Mouse (Mus musculus) megakaryocyte, embryonic 14.5 days (primary cell): ENCODE data around the gene Shank3.

Experiments
- FLI1 ChIP-seq: IDR thresholded peaks from 2 replicates; pipeline ENCODE4 v1.6.1; 2012; ENCODE audit warnings: low read length, inconsistent platforms, mixed read lengths
- GATA1 ChIP-seq: IDR thresholded peaks from 3 replicates; pipeline ENCODE4 v1.6.1; 2012; ENCODE audit warnings: mixed read lengths, low read length, inconsistent platforms, borderline replicate concordance

GRCm38 (mm10) chr15:89591317-89591716 is 91.9 kb downstream of the Shank3 start:
- no peak for TF ChIP-seq GATA1
- no peak for TF ChIP-seq FLI1
